Mouse (Mus musculus) mouse trophoblast stem cell (cell line): ENCODE results near the gene Ppp2r1b.

Source experiments
- in situ Hi-C, 2 experiments: fragments of 300-500 bp; cut with MseI, MboI; formaldehyde crosslinking; loops; 2 replicates in 1 of 2; 3 replicates in 1 of 2; pipeline ENCODE4 v1.15.1; 2025

The Ppp2r1b gene

DNA sequence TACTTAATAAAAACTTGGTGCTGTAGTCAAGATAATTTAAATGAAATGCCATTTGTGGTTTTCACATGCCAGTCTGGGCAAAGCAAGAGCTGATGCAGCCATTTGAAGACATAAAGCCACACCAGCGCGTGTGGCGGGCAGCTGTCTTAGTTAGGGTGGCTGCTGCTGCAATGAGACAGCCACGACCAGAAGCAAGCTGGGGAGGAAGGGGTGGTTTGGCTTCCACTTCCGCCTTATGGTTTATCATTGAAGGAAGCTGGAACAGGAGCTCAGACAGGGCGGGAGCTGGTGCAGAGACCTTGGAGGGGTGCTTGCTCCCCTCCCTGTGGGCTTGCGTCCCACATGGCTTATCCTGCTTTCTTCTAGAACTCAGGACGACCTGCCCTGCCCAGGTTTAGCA is 20.7 kb downstream of the Ppp2r1b start:
- in situ Hi-C loops, result no loop called here

DNA sequence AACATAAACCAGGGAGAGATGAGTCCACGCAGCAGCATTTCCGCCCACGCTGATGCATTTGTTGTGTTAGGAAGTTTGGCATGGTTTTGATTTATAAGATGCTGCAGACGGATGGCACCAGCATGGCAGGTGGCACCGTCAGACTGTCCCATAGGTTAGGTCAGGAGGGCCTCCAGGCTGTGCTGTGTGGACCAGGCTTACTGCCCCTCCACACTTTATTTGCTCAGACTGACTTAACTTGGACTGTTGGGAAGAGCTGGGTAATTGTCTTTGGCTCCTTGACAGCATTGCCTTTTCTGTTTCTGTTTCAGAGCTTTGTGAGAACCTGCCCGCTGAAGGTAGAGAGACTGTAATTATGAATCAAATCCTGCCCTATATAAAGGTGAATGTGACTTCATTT is 21.9 kb downstream of the Ppp2r1b start:
- in situ Hi-C loops, result no loop called here

DNA sequence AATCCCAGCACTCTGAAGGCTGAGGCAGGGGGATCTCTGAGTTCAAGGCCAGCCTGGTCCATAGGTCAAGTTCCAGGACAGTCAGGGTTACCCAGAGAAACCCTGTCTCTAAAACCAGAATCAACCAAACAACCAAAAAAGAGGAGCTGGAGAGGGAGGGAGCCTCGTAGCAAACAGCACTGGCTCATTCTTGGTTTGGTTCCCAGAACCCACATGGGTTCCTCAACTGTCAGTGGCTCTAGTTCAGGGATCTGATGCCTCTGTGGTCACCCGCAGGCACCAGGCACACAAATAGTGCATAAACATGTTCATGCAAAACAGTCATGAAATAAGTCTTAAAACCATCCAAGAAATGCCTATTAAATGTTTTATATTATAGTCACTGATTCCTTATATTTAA is 23.1 kb downstream of the Ppp2r1b start:
- in situ Hi-C loops, result no loop called here

DNA sequence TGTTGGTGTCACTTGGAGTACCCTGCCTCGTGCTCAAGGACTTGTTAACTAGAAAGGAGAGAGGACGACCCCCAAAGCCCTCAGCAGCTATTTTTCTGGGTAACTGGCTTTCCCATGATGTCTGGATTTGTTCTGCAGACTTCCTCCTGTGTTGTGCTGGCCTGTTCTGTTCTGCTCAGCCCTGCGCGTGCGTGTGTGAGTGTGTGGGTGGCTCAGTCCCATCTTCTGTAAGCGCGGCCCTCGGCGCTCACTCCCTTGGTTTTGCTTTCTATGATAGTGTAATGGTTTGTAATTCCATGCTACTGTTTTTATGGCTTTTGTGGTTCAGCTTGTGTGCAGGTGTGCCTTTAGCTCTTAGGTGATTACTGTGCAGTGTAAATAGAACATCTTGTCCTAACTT is 28.1 kb downstream of the Ppp2r1b start:
- in situ Hi-C loops, result no loop called here

DNA sequence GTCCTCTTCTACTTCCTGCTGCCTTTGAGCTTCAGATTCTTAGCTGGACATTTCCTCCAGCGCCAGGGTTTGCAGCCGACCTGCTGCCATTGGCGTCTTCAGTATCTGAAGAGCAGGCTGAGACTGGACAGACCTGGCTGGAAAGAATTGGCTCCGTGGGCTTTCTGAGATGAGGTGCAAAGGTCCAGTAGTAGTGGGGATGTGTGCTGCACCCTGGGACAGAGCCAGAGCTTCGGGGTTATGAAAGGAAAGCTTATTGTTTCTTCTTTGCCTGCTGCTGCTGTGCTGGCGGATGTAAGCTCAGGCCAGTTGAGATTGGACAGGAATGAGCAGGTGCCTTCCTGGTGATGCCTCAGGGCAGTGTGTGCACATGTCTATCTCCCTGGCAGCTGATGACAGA is 28.9 kb downstream of the Ppp2r1b start:
- in situ Hi-C loops, result no loop called here

DNA sequence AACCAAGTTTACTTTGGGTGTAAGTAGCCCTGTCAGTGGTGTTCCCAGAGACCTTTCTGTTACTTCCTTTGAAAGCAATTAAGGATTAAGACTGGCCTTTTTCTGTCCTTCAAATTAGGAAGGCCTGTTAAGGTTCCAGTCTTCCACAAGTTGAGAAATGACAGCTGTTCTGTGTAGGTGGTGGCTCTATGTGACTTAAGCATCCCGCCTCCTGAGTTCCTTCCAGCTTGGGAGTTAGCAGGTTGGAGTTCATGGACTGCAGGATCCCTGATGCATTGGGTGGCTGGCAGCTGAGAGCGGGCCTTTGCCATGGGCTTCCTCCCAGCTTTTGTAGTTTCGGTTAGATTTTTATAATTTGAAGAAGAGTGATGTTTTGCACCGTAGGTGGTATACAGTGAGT is 30.4 kb downstream of the Ppp2r1b start:
- in situ Hi-C loops, result no loop called here

DNA sequence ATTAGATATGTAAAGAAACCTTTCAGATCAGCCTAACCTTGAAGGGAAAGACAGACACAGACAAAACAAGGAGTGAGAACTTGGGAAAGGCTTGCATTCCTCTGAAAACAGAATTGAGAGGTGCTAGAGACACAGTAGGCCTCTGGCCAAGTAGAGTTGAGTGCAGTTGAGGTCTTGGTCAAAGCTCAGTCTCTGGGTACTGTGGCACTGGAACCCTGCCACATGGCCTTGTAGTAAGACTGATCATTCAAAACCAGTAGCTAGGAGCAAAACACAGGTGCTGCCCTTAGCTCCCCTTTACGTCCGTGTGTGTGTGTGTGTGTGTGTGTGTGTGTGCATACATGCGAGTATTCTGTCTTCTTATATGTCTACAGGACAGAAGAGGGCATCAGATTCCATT is 31.2 kb downstream of the Ppp2r1b start:
- in situ Hi-C loops, result no loop called here

DNA sequence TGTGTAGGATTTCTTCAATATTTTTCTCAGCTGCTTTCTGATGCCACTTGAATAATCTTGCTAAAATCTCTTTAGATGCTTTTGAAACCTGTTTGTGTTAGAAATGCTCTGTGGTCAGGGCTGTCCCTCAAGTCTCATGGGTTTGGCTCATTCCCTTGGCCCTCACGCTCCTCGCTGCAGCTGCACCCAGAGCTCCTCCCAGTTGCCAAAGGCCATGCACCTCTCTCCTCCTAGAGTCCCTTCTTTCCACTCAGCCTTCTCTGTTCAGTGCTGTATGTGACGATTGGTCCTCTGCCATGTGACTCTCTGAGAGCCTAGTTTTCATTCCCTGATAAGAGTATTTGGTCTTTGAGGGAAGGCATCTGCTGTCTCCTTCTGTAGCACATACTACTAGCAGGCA is 32.3 kb downstream of the Ppp2r1b start:
- in situ Hi-C loops, result no loop called here

DNA sequence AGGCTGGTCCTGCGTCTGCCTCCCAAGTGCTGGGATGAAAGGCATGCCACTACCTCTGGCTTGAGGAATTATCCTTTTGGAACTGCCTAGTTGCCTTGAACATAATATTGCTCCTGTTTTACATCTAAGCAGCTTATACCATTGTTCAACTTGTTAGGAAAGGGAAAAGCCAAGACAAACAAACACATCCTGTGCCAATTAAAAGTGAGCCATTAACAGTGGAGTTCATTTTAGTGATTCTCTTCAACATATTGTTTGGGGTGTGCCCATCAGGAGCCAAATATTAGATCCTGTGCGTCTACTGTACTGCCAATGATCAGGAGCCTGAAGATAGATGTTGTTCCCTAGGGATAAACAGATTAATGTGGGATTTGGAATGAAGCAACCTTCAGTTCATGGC is 37.1 kb downstream of the Ppp2r1b start:
- in situ Hi-C loops, result no loop called here

DNA sequence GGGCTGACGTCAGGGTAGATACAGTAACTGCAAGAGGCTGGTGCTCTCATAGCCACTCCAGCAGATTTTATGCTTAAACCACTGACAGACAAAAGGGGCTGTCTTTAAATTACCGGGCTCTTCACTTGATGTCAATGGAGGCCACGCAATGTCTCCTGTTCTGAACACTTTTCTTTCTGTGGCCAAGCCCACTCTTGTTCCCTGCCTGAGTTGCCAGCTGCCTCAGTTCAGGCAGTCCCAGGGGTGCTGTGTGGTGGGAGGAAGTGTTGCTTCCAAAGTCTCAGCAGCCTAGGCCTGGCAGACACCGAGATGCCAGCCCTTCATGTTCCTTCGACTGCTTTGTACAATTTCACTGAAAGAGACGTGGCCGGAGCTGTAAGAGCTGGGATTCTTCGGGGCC is 39.0 kb downstream of the Ppp2r1b start:
- in situ Hi-C loops, result no loop called here

DNA sequence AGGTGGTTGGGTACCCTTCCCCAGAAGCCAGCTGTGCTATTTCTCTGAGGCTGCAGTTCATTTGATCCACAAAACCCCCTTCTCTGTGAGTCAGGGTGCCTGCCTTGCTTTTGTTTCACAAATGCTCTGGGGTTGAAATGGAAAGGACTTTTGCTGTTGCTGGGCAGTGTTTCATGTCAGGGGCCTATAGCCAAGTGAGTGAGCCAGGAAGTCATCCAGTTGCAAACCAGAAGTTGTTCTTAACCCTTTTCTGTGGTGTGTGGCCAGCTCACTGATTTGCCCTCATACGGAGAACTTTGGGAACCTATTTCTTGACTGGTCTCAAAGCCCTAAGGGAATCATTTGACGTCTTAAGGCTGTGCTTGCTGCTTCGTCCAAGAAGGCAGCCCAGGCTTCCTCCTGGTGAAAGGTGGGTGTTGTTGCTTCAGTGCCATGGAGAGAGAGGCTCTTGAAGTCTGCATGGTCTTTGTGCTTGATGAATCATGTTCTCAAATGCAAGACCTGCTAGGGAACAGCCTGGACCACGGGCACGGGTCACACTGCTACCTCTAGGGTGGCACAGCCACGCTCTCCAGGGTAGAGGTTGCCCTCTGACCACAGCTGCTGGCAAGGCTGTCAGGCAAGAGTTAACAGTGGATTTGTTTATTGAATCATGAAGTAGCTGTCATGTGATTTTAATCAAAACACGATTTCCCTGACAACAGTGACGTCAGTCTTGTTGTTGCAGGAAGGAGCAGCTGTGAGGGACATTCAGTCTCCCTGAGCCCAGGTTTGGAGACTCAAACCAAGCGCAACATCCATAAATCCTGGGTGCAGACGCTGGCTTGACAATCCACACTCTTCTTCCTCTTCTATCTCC is 39.9 kb downstream of the Ppp2r1b start:
- in situ Hi-C loops, result no loop called here

DNA sequence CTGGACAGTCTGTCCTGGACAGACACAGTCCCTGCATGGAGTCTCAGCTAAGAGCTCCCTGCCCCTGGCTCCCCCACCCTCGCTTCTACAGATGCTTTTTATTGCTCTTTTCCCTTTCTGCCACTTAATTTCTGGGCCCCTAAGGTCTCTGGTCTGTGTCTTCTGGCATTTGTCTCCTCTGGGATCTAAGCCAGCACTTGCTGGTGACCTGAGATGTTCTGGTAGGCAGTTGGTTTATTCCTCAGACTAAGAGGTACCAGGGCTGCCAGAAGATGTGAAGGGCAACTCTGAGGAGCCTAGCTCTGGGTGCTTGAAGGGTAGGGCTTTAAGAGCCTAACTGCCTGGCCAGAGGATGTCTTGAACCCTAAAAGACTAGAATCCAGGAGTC is 40.5 kb downstream of the Ppp2r1b start:
- in situ Hi-C loops, result no loop called here

DNA sequence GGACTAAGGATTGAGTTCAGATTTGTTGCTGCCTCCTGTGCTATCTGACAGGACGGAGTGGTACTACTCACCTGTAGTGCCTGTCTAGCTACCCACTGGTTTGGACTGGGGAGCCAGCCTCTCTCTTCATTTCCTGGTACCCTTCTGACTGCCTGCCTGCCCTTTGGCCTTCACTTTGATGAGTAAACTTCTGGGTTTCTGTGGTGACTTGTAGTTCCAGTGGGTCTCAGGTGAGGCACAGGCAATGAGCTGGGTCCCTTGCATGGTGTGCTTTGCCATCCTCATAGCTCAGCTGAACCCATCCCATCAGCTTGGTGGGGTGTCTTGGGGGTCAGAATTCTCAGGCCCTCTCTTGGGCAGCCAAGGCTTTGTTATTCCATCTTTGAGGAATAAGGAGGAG is 41.8 kb downstream of the Ppp2r1b start:
- in situ Hi-C loops, result no loop called here

DNA sequence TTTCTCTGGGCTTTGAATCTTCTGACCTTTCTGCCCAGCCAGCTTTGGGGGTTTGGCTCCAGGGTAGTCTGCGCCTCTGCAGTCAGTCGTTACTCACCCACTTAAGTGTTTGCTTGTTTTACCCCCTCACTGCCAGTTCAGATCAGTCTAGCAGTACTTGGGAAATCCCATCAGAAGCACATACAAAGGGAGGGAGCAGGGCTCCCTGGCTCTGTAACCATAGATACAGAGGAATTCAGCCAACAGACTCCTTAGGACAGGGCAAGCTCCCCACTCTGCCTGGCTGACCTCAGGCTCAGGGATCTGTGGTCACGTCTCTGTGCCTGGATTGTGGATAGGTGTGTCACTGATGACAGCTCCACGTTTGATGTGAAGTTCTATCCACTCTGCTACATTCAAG is 42.2 kb downstream of the Ppp2r1b start:
- in situ Hi-C loops, result no loop called here

DNA sequence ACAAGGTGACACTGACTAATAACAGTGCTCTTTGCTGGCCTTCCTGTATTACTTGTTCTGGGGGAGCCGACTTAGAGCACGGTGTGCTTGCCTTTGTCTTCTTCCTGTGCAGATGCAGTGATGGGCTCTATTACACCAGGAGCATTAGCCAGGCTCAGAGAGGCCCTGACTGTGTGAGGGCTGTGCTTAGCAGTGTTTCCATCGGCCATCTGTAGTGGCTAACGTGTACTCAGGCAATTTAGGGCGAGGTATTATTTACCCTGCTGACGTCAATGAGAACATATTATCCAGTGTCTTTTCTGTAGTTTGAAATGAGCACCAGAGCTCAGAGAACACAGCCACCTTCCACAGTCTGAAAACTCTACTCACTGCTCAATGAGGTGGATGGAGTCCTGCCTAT is 44.1 kb downstream of the Ppp2r1b start:
- in situ Hi-C loops, result no loop called here

DNA sequence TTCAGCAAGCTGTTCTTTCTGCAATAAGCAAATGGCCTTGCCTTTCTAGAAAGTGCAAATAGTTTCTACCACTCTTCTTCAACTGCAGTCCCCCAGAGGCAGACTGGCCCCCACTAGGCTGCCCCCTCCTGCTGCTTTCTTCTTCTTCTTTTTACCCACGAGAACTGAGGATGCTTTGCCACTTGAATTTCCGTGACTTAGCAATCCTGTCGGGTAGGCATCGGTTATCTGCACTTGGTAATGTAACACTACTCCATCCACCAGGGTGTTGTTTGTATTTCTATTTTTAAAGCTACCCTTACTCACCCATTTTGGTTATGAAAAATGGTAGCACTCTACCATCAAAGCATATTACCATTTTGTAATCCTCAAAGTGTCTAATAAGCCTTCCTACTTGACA is 44.9 kb downstream of the Ppp2r1b start:
- in situ Hi-C loops, result no loop called here

DNA sequence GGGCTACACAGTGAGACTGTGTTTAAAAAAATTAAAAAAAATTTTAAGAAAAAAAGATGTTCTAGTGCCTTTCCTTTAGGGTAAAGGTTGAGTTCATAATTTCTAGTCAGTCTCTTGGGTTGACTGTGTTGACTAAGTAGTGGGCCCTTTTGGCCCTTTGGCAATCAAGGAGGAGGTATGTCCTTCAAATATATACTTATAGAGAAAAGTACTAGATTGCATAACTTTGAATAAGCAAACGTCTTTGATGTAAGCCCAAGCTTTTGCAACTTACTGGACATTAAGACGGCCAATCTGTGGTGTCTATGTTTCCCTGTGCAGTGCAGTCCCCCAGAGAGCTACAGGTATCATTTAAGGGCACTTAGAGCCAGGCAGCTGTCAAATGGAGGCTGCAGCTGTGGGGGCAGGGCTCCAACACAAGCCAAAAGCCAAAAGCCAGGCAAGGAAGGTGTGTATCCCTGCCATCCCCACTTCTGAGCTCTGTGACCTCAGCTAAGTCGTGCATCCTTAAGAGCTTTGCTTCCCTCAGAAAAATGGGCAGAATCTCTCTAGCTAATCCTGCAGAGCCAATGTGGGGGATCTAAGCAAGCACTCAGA is 45.5 kb downstream of the Ppp2r1b start:
- in situ Hi-C loops, result no loop called here

DNA sequence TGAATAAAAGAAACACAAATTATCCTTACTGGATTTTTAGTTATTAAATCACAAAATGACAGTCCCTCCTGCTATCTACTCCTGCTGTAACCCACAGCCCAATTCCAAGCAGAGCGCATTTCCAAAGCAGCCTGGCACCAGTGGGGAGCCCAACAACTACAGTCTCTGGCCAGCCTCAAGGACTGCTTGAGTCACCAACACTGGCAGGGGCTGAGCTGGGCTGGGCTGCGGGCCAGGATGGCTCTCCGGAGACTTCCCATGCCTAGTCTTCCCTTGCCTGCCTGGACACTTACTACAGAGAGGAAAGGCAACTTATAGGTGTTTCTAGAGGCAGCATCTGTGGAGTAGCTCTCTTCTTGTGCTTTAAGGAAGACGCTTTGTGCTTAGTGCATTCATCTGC is 48.6 kb downstream of the Ppp2r1b start:
- in situ Hi-C loops, result no loop called here

DNA sequence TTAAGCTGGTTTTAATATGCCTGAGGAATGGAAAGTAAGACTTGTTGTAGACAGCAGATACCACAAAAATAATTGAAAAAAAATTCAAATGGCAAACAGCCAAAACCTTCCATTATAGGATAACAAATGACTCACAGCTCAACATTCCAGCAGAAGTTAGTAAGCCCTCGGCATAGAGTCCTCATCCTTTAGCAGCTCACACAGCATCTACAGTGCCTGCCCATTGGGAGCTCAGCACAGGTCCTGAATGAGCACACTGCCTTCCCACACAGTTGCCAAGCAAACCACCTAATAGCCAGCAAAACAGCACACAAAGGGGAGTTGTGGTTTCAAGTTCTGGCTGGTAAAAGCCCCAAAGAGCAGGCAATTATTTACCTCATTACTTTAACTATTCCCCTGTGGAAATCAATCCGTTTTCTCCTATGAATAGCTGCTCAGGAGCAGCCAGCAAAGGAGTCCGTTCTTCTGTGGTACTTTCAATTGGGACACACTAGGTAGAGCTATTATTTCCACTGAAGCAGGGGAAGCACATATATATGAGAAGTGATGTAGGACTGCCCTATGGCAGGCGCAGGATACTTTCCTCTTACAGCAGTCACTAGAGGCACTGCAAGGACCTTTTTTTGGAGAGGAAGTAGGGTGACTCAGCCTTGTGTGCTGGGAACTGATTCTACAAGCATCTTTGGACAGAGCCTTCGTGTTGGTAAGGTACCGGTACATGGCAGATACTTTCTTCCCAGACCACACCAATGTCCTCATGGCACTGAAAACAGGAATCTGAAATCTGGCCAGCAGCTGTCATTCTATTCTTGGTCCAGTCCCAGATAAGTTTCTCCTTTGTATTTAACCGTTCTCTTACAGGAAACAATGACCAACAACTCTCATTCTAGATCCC is 55.2 kb downstream of the Ppp2r1b start:
- in situ Hi-C loops, result no loop called here

DNA sequence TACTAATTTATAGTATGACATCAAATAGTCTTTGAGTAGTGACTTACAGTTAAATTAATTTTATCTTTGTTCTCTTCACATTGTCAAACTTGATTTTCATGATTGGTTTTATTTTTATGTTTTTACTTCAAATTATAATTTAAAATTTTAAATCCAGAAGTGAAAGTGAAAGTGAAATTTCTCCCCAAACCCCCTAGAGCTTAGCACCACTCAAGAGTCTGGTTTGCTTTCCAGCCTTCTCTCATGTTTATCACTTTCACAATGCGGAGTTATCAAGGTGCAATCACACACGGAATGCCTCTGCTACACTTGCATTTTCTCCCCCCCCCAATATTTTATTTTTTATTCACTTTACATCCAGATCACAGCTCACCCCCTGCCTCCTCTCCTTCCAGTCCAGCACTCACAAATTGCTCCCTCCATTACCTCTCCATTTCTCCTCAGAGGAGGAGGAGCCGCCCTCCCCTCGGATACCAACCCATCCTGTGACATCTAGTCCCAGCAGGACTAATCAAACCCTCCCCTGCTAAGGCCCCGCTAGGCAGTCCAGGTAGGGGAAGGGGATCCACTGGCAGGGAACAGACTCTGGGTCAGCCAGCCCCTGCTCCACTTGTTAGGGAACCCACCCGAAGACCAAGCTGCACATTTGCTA is 59.2 kb downstream of the Ppp2r1b start:
- in situ Hi-C loops, result no loop called here

DNA sequence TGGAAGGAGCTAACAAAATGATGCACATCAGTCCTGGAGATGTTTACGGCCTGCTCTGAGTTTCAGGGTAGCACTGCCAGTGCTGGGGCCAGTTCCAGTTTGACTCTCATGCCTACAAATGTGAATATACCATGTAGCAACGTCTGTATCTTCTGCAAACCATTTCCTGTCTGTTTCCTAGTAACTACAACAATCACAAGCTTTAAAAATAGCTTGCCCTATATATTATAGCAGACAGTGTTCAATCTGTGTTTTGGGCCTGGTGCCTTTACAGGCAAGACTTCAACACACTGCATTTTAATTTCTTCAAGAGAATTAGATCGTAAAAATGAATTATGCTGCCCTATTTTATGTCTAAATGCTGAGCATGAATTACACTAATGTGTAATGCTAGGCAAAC is 60.2 kb downstream of the Ppp2r1b start:
- in situ Hi-C loops, result no loop called here

DNA sequence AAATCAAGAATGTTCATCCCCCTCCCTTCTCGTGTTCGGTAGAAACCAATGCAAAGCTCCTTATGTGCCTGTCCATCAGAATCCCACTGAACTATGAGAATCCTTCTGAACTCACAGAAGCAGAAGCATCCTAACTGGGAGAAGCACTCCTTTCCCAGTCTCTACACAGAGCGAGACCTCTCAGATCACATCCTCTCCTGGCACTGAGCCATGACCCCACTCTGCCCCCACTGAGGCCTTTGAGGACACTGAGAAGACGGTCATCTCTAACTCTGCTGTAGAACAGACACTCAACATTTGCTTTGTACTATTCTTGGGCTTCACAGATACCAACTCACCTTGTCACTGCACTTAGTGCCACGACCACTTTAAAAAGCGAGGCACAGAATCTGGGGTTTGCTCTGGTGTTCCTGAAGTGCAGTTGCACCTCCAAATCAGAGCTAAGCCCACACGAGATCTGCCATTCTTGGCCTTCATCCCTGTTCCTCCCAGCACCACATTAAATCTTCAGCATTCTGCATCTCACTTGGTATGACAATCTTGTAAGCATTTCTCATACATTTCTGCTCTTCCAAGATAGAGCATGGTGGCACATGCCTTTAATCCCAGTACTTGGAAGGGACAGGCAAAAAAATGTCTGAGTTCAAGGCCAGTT is 66.9 kb downstream of the Ppp2r1b start:
- in situ Hi-C loops, result no loop called here
